Mouse (Mus musculus): ENCODE measurements around the gene Rac1. TPM values are rescaled to one million over a fixed set of nuclear protein-coding genes. Genes with fewer than 3 reads are reported as not detected.

Rac1 gene
- polyA plus RNA-seq, 1 experiment = 44.2 TPM

- Histone ChIP-seq H3K4me3 (ENCODE audit: control insufficient read depth, low read depth, low read length) (no peak overlapping the region), H3K27me3 (ENCODE audit: control insufficient read depth, insufficient read depth, low read length) (no peaks in the 10 kb centered on the region), H3K36me3 (ENCODE audit: control insufficient read depth, insufficient read depth, low read length) (peaks cover 1% of the 10 kb centered on the region; the same call in 1 of the 2 replicates), H3K4me1 (ENCODE audit: control insufficient read depth, insufficient read depth, low read length) (peaks cover 8% of the 10 kb centered on the region), H3K27ac (ENCODE audit: control insufficient read depth, insufficient read depth, low read depth, low read length) (no peak overlapping the region)
- TF ChIP-seq POLR2A (IDR thresholded peaks at IDR 0.05; ENCODE audit: control insufficient read depth, low read depth, low read length) (no peak), CTCF (IDR thresholded peaks at IDR 0.05; ENCODE audit: control insufficient read depth, insufficient read depth, insufficient replicate concordance, low read depth, low read length) (no peak)
Measured at GRCm38 (mm10) chr5:143514878-143515277, 13.0 kb downstream of the Rac1 start.

GRCm38 (mm10) chr5:143512305-143512704 lies 15.5 kb downstream of the Rac1 start:
- TF ChIP-seq POLR2A (IDR thresholded peaks at IDR 0.05; ENCODE audit: control insufficient read depth, low read depth, low read length) (no peak), CTCF (IDR thresholded peaks at IDR 0.05; ENCODE audit: control insufficient read depth, insufficient read depth, insufficient replicate concordance, low read depth, low read length) (no peak)
- Histone ChIP-seq H3K4me1 (ENCODE audit: control insufficient read depth, insufficient read depth, low read length) (0 out of 2 replicates have a peak, but pooled peaks cover 3% of the 10 kb centered on the region), H3K4me3 (ENCODE audit: control insufficient read depth, low read depth, low read length) (no peak overlapping the region), H3K27me3 (ENCODE audit: control insufficient read depth, insufficient read depth, low read length) (no peaks in the 10 kb centered on the region), H3K27ac (ENCODE audit: control insufficient read depth, insufficient read depth, low read depth, low read length) (no peak overlapping the region), H3K36me3 (ENCODE audit: control insufficient read depth, insufficient read depth, low read length) (peaks cover 1% of the 10 kb centered on the region; the same call in 1 of the 2 replicates)

GRCm38 (mm10) chr5:143511577-143511976 lies 16.3 kb downstream of the Rac1 start:
- no peaks in the 10 kb centered on the region for H3K27me3 ChIP-seq (ENCODE audit: control insufficient read depth, insufficient read depth, low read length)
- no peak overlapping the region; the same call in 1 of the 2 replicates for H3K27ac ChIP-seq (ENCODE audit: control insufficient read depth, insufficient read depth, low read depth, low read length)
- H3K4me3 ChIP-seq (ENCODE audit: control insufficient read depth, low read depth, low read length) = no peak overlapping the region
- H3K36me3 ChIP-seq (ENCODE audit: control insufficient read depth, insufficient read depth, low read length) = peaks cover 1% of the 10 kb centered on the region; the same call in 1 of the 2 replicates
- 0 out of 2 replicates have a peak, but pooled peaks cover 3% of the 10 kb centered on the region for H3K4me1 ChIP-seq (ENCODE audit: control insufficient read depth, insufficient read depth, low read length)
- no peak for TF ChIP-seq POLR2A (IDR thresholded peaks at IDR 0.05; ENCODE audit: control insufficient read depth, low read depth, low read length)
- TF ChIP-seq CTCF (IDR thresholded peaks at IDR 0.05; ENCODE audit: control insufficient read depth, insufficient read depth, insufficient replicate concordance, low read depth, low read length) = no peak

- Histone ChIP-seq H3K27ac (ENCODE audit: control insufficient read depth, insufficient read depth, low read depth, low read length) (no peak overlapping the region), H3K4me1 (ENCODE audit: control insufficient read depth, insufficient read depth, low read length) (0 out of 2 replicates have a peak, but pooled peaks cover 3% of the 10 kb centered on the region), H3K36me3 (ENCODE audit: control insufficient read depth, insufficient read depth, low read length) (peaks cover 2% of the 10 kb centered on the region; the same call in 1 of the 2 replicates), H3K27me3 (ENCODE audit: control insufficient read depth, insufficient read depth, low read length) (no peaks in the 10 kb centered on the region), H3K4me3 (ENCODE audit: control insufficient read depth, low read depth, low read length) (no peak overlapping the region)
- TF ChIP-seq POLR2A (IDR thresholded peaks at IDR 0.05; ENCODE audit: control insufficient read depth, low read depth, low read length) (no peak), CTCF (IDR thresholded peaks at IDR 0.05; ENCODE audit: control insufficient read depth, insufficient read depth, insufficient replicate concordance, low read depth, low read length) (no peak)
Measured at GRCm38 (mm10) chr5:143509737-143510136, 18.1 kb downstream of the Rac1 start.

GRCm38 (mm10) chr5:143509294-143509693 lies 18.5 kb downstream of the Rac1 start:
- Histone ChIP-seq H3K4me3 (ENCODE audit: control insufficient read depth, low read depth, low read length) (no peak overlapping the region), H3K27me3 (ENCODE audit: control insufficient read depth, insufficient read depth, low read length) (no peaks in the 10 kb centered on the region), H3K36me3 (ENCODE audit: control insufficient read depth, insufficient read depth, low read length) (peaks cover 2% of the 10 kb centered on the region; the same call in 1 of the 2 replicates), H3K4me1 (ENCODE audit: control insufficient read depth, insufficient read depth, low read length) (0 out of 2 replicates have a peak, but pooled peaks cover 3% of the 10 kb centered on the region), H3K27ac (ENCODE audit: control insufficient read depth, insufficient read depth, low read depth, low read length) (no peak overlapping the region)
- no peak for TF ChIP-seq CTCF (IDR thresholded peaks at IDR 0.05; ENCODE audit: control insufficient read depth, insufficient read depth, insufficient replicate concordance, low read depth, low read length)
- TF ChIP-seq POLR2A (IDR thresholded peaks at IDR 0.05; ENCODE audit: control insufficient read depth, low read depth, low read length) = no peak

GRCm38 (mm10) chr5:143505545-143505944 lies 22.3 kb downstream of the Rac1 start:
- H3K36me3 ChIP-seq (ENCODE audit: control insufficient read depth, insufficient read depth, low read length) = peaks cover 1% of the 10 kb centered on the region; the same call in 1 of the 2 replicates
- H3K27me3 ChIP-seq (ENCODE audit: control insufficient read depth, insufficient read depth, low read length) = no peaks in the 10 kb centered on the region
- H3K4me1 ChIP-seq (ENCODE audit: control insufficient read depth, insufficient read depth, low read length) = 0 out of 2 replicates have a peak, but pooled peaks cover 3% of the 10 kb centered on the region
- no peak overlapping the region for H3K27ac ChIP-seq (ENCODE audit: control insufficient read depth, insufficient read depth, low read depth, low read length)
- no peak for TF ChIP-seq CTCF (IDR thresholded peaks at IDR 0.05; ENCODE audit: control insufficient read depth, insufficient read depth, insufficient replicate concordance, low read depth, low read length)
- no peak for TF ChIP-seq POLR2A (IDR thresholded peaks at IDR 0.05; ENCODE audit: control insufficient read depth, low read depth, low read length)
- H3K4me3 ChIP-seq (ENCODE audit: control insufficient read depth, low read depth, low read length) = no peak overlapping the region

GRCm38 (mm10) chr5:143505056-143505455 lies 22.8 kb downstream of the Rac1 start:
- 0 out of 2 replicates have a peak, but pooled peaks cover 3% of the 10 kb centered on the region for H3K4me1 ChIP-seq (ENCODE audit: control insufficient read depth, insufficient read depth, low read length)
- H3K27ac ChIP-seq (ENCODE audit: control insufficient read depth, insufficient read depth, low read depth, low read length) = no peak overlapping the region
- peaks cover 1% of the 10 kb centered on the region; the same call in 1 of the 2 replicates for H3K36me3 ChIP-seq (ENCODE audit: control insufficient read depth, insufficient read depth, low read length)

More at GRCm38 (mm10) chr5:143505056-143505455, 22.8 kb downstream of the Rac1 start:
- Histone ChIP-seq H3K4me3 (ENCODE audit: control insufficient read depth, low read depth, low read length) (no peak overlapping the region), H3K27me3 (ENCODE audit: control insufficient read depth, insufficient read depth, low read length) (no peaks in the 10 kb centered on the region)
- no peak for TF ChIP-seq CTCF (IDR thresholded peaks at IDR 0.05; ENCODE audit: control insufficient read depth, insufficient read depth, insufficient replicate concordance, low read depth, low read length)
- TF ChIP-seq POLR2A (IDR thresholded peaks at IDR 0.05; ENCODE audit: control insufficient read depth, low read depth, low read length) = no peak
